Mouse (Mus musculus): ENCODE data around the gene Xpa.

GRCm38 (mm10) chr4:46151903-46152544 lies 44.1 kb downstream of the Xpa start:
- TF ChIP-seq POLR2A (IDR thresholded peaks at IDR 0.05; ENCODE audit: control insufficient read depth, extremely low read depth, insufficient read depth, low read length, poor library complexity) (no peak), CTCF (IDR thresholded peaks at IDR 0.05; ENCODE audit: borderline replicate concordance, control insufficient read depth, extremely low read depth, insufficient read depth, low read length, poor library complexity) (no peak)
